Mouse (Mus musculus): ENCODE measurements around the gene Foxred1.

- TF ChIP-seq CTCF (IDR thresholded peaks at IDR 0.05; ENCODE audit: low read depth, low read length) = no peak
- TF ChIP-seq GATA1 (IDR thresholded peaks at IDR 0.05; ENCODE audit: borderline replicate concordance, low read length) = no peak
- no peak for TF ChIP-seq TAL1 (conservative IDR thresholded peaks at IDR 0.05; ENCODE audit: low read depth, low read length)
- no peak for TF ChIP-seq POLR2AphosphoS5 (IDR thresholded peaks at IDR 0.05; ENCODE audit: insufficient replicate concordance, low read depth, low read length)
These were observed 46.5 kb downstream of the Foxred1 start for GRCm38 (mm10) chr9:35164142-35164874.
